Mouse (Mus musculus) cerebellum, postnatal 4 days (tissue): ENCODE data around the gene Zcchc2.

Experiments
- DNase-seq, 2 experiments: peaks; one replicate each; pipeline ENCODE4 v3.0.0; 2022; ENCODE audit warnings: low spot score in 2 of 2, mixed read lengths in 1 of 2

Zcchc2 gene

DNA sequence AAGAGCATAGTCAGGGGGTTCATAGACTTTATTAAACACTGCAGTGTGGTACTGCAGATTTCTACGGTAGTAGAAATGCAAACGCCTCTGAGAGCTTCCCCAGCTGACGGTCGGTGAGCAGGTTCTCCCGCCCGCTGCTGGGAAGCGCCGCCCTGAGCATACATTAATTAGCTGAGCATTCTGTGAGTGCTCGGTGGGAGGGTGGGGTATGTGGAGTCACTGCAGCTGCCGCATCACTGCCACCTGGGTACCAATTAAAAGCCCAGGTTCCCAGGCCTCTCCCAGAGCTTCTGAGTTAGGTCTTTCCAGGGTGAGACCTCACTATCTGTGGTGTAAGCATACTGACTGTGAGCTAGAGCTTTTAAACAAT, 81.8 kb downstream of the Zcchc2 start:
- DNase-seq = peak in 1 of 2 experiments; percentile 42

DNA sequence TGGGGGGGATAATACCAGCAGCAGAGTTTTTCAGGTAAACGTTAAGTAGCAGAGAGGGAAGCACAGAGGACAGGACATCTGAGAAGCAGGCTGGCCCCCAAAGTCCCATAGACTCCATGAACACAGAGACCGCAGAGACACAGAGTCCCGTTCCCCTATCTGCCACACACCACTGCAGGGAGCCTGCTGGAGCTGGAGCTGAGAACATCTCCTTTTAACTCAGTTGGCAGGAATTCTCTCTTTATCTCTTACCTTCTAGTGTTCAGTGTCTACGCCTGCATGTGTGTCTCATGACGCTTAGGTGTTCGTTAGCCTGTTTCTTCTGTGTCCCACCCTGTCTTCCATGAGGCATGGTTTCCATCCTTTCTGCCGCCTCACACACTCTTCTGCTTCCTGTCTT, 83.0 kb downstream of the Zcchc2 start:
- DNase-seq = no peak

DNA sequence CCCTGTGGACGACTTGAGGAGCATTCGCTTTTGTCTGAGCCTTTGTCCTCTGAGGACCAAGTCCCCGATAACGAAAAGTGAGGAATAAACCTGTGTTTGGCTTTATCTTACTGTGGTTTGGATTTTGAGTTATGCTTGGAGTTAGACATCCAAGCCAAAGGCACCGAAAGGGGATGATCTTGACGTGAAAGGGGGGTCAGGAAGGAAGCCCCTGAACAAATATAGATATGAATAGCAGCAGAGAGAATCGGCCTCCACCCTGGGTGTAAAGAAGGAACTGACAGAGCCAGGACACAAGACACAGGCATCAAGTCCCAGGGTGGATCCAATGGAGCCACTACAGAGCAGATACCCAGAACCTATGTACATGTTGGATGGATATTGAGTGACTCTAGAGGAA, 83.9 kb downstream of the Zcchc2 start:
- no peak for DNase-seq

DNA sequence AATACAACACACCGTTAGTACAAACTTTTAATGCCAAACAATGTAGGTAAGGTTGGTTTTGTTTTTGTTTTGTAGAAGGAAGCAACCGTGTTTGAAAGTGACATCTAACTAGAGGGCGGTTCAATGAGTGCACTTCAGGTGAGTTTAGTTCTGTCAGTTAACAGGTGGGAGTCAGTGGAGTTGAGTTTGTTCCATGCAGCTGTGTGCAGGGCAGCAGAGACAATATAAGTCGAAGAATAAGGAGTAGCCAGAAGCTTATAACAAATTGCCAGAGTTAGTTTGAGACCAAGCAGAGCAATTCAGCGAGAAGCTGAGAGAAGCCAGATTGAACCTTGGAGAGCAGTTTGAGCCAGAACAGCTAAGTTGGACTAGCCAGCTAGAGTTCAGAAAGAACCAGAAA, 84.5 kb downstream of the Zcchc2 start:
- DNase-seq = no peak

DNA sequence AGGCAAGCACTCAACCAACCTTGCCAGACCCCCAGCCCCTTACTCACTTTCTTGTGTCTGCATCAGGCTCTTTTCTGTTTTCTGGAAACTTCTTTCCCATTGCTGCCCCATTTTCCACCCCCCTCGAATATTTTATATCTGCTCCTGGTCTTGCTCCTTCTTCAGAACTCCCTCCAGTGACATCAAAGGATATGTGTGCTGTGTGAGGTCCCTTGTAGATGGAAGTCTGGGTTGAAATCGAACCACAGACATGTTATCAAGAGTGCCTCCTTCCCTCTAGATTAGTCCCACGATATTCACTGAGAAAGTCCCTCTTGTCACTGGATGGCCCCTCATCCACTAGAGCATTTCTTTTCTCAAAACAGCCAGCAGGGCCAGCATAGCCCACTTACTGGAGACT, 86.4 kb downstream of the Zcchc2 start:
- no peak for DNase-seq

DNA sequence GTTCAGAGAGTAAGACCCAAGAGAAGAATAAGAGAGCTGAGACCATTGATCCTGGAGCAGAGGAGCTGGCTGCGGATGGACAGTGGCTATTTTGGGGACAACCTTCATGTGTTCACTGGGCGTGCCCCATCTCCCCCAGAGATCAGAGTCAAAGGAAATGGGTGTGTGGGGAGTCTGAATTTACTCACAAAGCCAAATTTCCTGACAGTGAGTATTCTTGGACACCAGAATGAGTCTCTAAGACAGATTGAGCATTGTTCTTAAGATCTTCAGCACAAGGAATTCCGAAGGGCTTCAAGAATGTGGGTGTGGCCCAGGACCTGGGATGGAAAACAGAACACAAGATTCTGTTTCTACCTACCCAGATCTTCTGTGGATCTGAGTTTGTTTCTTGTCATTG, 87.0 kb downstream of the Zcchc2 start:
- DNase-seq = no peak
